Mouse (Mus musculus): ENCODE data around the gene Catsperz. TPM values are rescaled to one million over a fixed set of nuclear protein-coding genes. Genes with fewer than 3 reads are reported as not detected.

The Catsperz gene
- polyA plus RNA-seq, 1 experiment: not detected

- no peak overlapping the region for H3K4me3 ChIP-seq (replicated peaks)
- TF ChIP-seq TAL1 (IDR thresholded peaks at IDR 0.05; ENCODE audit: low read length) (no peak), GATA1 (IDR thresholded peaks at IDR 0.05; ENCODE audit: low read length) (no peak)
- H3K9me3 ChIP-seq (ENCODE audit: control insufficient read depth, low read length): no peaks in the 10 kb centered on the region
- no peaks in the 10 kb centered on the region for H3K27me3 ChIP-seq (ENCODE audit: control insufficient read depth)
- H3K4me1 ChIP-seq (ENCODE audit: control insufficient read depth): peaks cover 61% of the 10 kb centered on the region
- peaks cover 28% of the 10 kb centered on the region for H3K36me3 ChIP-seq (ENCODE audit: control insufficient read depth)
These were observed 24.4 kb upstream of the Catsperz start for GRCm38 (mm10) chr19:6949532-6949931.

- Histone ChIP-seq H3K4me1 (ENCODE audit: control insufficient read depth) (peaks cover 60% of the 10 kb centered on the region), H3K36me3 (ENCODE audit: control insufficient read depth) (peaks cover 28% of the 10 kb centered on the region), H3K9me3 (ENCODE audit: control insufficient read depth, low read length) (no peaks in the 10 kb centered on the region)
These were observed 23.0 kb upstream of the Catsperz start for GRCm38 (mm10) chr19:6948186-6948585.

GRCm38 (mm10) chr19:6947742-6948141 is 22.6 kb upstream of the Catsperz start:
- Histone ChIP-seq H3K27me3 (ENCODE audit: control insufficient read depth) (no peaks in the 10 kb centered on the region), H3K36me3 (ENCODE audit: control insufficient read depth) (peaks cover 28% of the 10 kb centered on the region), H3K9me3 (ENCODE audit: control insufficient read depth, low read length) (no peaks in the 10 kb centered on the region), H3K4me1 (ENCODE audit: control insufficient read depth) (peaks cover 59% of the 10 kb centered on the region), H3K4me3 (replicated peaks) (no peak overlapping the region)
- no peak for TF ChIP-seq TAL1 (IDR thresholded peaks at IDR 0.05; ENCODE audit: low read length)
- TF ChIP-seq GATA1 (IDR thresholded peaks at IDR 0.05; ENCODE audit: low read length): no peak

More at GRCm38 (mm10) chr19:6948186-6948585, 23.0 kb upstream of the Catsperz start:
- no peak for TF ChIP-seq GATA1 (IDR thresholded peaks at IDR 0.05; ENCODE audit: low read length)
- TF ChIP-seq TAL1 (IDR thresholded peaks at IDR 0.05; ENCODE audit: low read length): no peak
- no peaks in the 10 kb centered on the region for H3K27me3 ChIP-seq (ENCODE audit: control insufficient read depth)
- H3K4me3 ChIP-seq (replicated peaks): no peak overlapping the region

GRCm38 (mm10) chr19:6943709-6944108 is 18.5 kb upstream of the Catsperz start:
- TF ChIP-seq TAL1 (IDR thresholded peaks at IDR 0.05; ENCODE audit: low read length) (no peak), GATA1 (IDR thresholded peaks at IDR 0.05; ENCODE audit: low read length) (no peak)
- H3K4me3 ChIP-seq (replicated peaks): no peak overlapping the region
- no peaks in the 10 kb centered on the region for H3K27me3 ChIP-seq (ENCODE audit: control insufficient read depth)
- H3K9me3 ChIP-seq (ENCODE audit: control insufficient read depth, low read length): no peaks in the 10 kb centered on the region
- peaks cover 43% of the 10 kb centered on the region for H3K4me1 ChIP-seq (ENCODE audit: control insufficient read depth)
- H3K36me3 ChIP-seq (ENCODE audit: control insufficient read depth): peaks cover 28% of the 10 kb centered on the region

- Histone ChIP-seq H3K27me3 (ENCODE audit: control insufficient read depth) (0 out of 2 replicates have a peak, but pooled peaks cover 4% of the 10 kb centered on the region), H3K4me3 (replicated peaks) (peak overlapping the region; percentile 81), H3K9me3 (ENCODE audit: control insufficient read depth, low read length) (no peaks in the 10 kb centered on the region), H3K36me3 (ENCODE audit: control insufficient read depth) (peaks cover 25% of the 10 kb centered on the region), H3K4me1 (ENCODE audit: control insufficient read depth) (peaks cover 40% of the 10 kb centered on the region)
- TF ChIP-seq GATA1 (IDR thresholded peaks at IDR 0.05; ENCODE audit: low read length) (no peak), TAL1 (IDR thresholded peaks at IDR 0.05; ENCODE audit: low read length) (no peak)
These were observed 17.6 kb upstream of the Catsperz start for GRCm38 (mm10) chr19:6942764-6943163.

GRCm38 (mm10) chr19:6942249-6942691 is 17.1 kb upstream of the Catsperz start, which contains the start of gene Gpr137:
Gene Gpr137 (minus strand): TSS chr19:6942480.
- Histone ChIP-seq H3K36me3 (ENCODE audit: control insufficient read depth) (peaks cover 25% of the 10 kb centered on the region), H3K27me3 (ENCODE audit: control insufficient read depth) (0 out of 2 replicates have a peak, but pooled peaks cover 4% of the 10 kb centered on the region), H3K4me3 (replicated peaks) (peak within 1 kb of the TSS; percentile 81), H3K9me3 (ENCODE audit: control insufficient read depth, low read length) (no peaks in the 10 kb centered on the region), H3K4me1 (ENCODE audit: control insufficient read depth) (peaks cover 40% of the 10 kb centered on the region)
- no peak for TF ChIP-seq TAL1 (IDR thresholded peaks at IDR 0.05; ENCODE audit: low read length)
- TF ChIP-seq GATA1 (IDR thresholded peaks at IDR 0.05; ENCODE audit: low read length): no peak

- H3K36me3 ChIP-seq (ENCODE audit: control insufficient read depth): peaks cover 22% of the 10 kb centered on the region
- no peaks in the 10 kb centered on the region for H3K9me3 ChIP-seq (ENCODE audit: control insufficient read depth, low read length)
- H3K4me3 ChIP-seq (replicated peaks): peak within 1 kb of the TSS; percentile 81
- H3K27me3 ChIP-seq (ENCODE audit: control insufficient read depth): 0 out of 2 replicates have a peak, but pooled peaks cover 4% of the 10 kb centered on the region
- TF ChIP-seq TAL1 (IDR thresholded peaks at IDR 0.05; ENCODE audit: low read length) (no peak), GATA1 (IDR thresholded peaks at IDR 0.05; ENCODE audit: low read length) (no peak)
- H3K4me1 ChIP-seq (ENCODE audit: control insufficient read depth): peaks cover 38% of the 10 kb centered on the region
These were observed 16.4 kb upstream of the Catsperz start, which contains the start of gene Bad for GRCm38 (mm10) chr19:6941372-6942248. Gene Bad (plus strand): TSS chr19:6941861.

GRCm38 (mm10) chr19:6940396-6941351 is 15.5 kb upstream of the Catsperz start:
- TF ChIP-seq TAL1 (IDR thresholded peaks at IDR 0.05; ENCODE audit: low read length): no peak
- no peak for TF ChIP-seq GATA1 (IDR thresholded peaks at IDR 0.05; ENCODE audit: low read length)
- Histone ChIP-seq H3K4me3 (replicated peaks) (peak overlapping the region; percentile 81), H3K4me1 (ENCODE audit: control insufficient read depth) (peaks cover 34% of the 10 kb centered on the region), H3K9me3 (ENCODE audit: control insufficient read depth, low read length) (no peaks in the 10 kb centered on the region), H3K36me3 (ENCODE audit: control insufficient read depth) (peaks cover 14% of the 10 kb centered on the region), H3K27me3 (ENCODE audit: control insufficient read depth) (peaks cover 11% of the 10 kb centered on the region)

Data from erythroblast, embryonic 14.5 days (primary cell).